Mouse (Mus musculus) C2C12 (cell line): Measurements from ENCODE around the gene Bcl6b.

ENCODE experiments used
- CEBPB ChIP-seq: IDR thresholded peaks from one replicate; pipeline ENCODE4 v1.6.1; 2011; ENCODE audit warnings: low read depth, mild to moderate bottlenecking, control low read depth, moderate library complexity
- CTCF ChIP-seq: IDR thresholded peaks from one replicate; pipeline ENCODE4 v1.5.1; 2011; ENCODE audit not compliant: control insufficient read depth, insufficient read depth, insufficient read length
- USF1 ChIP-seq: IDR thresholded peaks from one replicate; pipeline ENCODE4 v1.6.1; 2011; ENCODE audit warnings: low read depth, mild to moderate bottlenecking, control low read depth, moderate library complexity

DNA sequence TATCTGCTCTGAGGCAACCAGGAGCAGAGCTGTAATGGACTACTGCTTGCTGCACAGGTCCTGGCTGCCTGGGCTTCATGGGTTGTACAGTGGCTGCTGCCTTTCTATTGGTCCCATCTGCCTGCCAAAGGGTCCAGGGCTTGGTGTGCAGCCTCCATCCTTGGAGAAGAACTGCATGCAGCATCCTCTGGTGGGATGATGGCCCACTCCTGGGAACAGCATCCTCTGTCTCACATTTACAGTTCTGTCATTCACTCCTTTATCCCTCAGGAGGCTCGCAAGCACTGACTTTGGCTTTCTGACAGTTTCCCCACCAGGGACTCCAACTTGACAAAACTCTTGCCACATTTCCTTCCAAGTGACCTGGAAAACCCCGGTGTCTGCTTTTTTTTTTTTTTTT is 22.8 kb downstream of the Bcl6b start:
- TF ChIP-seq CEBPB = no peak
- TF ChIP-seq CTCF = no peak
- TF ChIP-seq USF1 = no peak
